Mouse (Mus musculus): ENCODE measurements around the gene Gm4131.
A peak's percentile ranks its signal among the peaks of the same experiment; 100 is the strongest.
"Not testable (repeated sequence)": the region's sequence is repeated elsewhere in the genome, so short reads cannot be mapped to it uniquely, and the experiment has no call there.

The Gm4131 gene

DNA sequence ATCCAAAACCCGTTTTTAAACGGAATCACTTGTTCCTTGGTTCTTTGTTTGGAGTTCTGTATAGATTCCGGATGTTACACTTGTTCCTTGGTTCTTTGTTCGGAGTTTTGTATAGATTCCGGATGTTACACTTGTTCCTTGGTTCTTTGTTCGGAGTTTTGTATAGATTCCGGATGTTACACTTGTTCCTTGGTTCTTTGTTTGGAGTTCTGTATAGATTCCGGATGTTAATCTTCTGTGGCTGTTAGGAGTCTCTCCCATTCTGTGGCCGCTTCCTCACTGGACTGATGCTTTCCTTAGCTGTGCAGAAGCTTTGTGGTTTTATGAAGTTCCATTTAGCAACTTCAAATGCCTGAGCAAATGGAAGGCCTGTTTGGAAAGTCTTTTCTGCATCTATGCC, at the start of gene Gm4131:
Gm4131 (minus strand) TSS at position 101 of the 400 bp plus-strand sequence.
- DNase-seq (ENCODE audit: low spot score in 2 of 2), result not testable (repeated sequence)

DNA sequence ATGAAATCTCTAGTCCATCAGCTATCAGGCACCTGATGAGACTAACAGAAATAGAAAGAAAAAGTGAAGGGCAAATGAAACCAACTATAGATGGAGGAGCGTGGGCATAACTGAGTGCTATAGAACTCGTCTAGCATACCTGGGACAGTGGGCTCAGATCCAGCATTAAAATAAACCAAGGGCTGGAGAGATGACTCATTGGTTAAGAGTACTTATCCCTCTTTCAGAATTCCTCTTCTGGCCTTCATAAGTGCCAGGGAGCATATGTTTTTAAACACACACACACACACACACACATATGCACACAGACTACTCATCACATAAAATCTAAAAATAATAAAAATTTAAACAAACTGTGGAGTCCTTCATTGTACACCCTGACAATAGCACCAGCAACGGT, 43.2 kb upstream of the Gm4131 start:
- no peak for DNase-seq (ENCODE audit: low spot score in 2 of 2)

DNA sequence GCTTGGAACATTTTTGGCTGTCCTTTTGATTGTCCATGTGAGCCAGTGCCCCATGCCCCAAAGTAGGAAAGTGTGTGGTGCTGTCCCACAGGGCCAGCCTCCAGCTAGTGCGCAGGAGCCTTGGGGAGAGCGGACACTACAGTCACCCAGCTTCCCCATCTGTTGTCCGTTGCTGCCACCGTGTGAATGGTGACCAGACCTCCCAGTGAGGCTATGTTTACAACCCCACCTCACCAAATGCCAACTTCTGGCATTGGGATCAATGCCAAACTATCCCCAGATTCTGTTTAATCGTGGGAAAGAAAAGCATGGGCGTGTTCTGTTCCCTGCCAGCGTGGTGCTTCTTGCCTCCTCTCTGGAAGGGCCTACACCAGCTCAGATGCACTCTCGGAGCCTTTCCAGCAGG, 41.1 kb upstream of the Gm4131 start:
- DNase-seq (ENCODE audit: low spot score in 2 of 2), result no peak

DNA sequence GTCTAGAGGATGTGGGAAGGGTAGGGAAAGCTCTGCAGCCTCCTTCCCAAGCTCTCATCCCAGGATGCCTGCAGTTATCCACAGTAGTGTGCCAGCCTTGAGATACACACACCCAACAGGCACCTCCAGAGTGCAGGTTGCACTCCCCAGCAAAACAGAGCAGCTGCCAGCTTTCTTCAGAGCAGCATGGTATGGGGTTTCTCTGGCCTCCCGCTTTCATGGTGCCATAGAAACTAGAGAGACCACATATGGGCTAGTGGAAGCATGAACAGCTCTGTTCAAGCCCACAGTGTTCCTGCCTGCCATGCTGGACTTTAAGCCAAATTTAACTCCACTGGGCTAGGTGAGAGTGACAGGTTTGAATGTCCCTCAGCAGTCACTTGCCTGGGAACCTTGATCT, 36.1 kb upstream of the Gm4131 start:
- DNase-seq (ENCODE audit: low spot score in 2 of 2), result no peak

DNA sequence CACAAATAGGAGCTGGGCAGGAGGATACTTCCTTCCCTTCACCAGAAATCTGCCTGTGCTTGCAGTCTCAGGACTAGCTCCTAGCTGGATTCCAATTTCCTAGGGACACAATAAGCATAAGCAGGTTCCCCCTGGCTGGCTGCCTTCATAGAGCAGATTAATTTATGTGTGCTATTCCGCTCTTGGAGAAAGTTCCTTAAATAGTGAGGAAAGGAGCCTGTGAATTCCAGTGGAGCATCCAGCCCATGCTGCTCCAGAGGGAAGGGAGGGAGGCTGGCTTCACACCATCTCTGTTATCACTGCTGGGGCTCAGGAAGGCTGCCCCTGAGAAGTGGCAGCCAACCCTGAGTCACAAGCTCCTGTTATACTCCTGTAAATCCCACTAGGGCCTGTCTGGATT, 35.5 kb upstream of the Gm4131 start:
- no peak for DNase-seq (ENCODE audit: low spot score in 2 of 2)

DNA sequence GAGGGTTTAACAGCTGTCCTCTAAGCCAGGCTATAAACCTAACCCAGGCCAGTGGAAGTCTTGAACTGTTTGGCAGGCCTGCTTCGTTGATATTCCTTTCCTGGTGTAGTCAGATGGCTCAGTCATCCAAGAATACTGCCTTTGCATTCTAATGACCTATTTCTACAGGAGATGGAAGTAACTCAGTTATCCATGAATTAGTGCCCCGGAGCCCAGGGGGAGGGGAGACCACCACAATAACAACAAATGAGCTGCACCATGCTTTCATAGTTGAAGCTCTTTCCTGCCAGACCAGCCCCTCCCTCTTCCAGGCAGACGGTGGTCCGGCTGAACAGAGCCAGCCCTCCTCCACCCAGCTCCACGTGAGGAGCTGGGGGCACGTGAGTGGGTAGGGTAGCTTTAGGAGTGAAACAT, 33.4 kb upstream of the Gm4131 start:
- no peak for DNase-seq (ENCODE audit: low spot score in 2 of 2)

DNA sequence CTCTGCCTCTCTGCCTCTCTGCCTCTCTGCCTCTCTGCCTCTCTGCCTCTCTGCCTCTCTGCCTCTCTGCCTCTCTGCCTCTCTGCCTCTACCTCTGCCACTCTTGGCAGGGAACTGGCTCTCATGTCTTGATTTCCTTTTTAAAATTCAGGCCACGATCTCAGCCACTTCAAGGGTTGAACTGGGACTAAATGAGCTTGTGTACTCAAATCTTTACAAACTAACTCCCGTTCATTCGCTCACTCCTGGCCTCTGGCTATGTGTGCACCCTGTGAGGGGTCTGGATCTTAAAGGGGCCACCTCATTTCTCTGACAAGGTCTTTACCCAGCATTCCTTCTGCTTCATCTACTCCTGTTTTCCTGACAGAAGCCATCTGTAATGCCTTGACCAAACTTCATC, 18.6 kb upstream of the Gm4131 start:
- DNase-seq (ENCODE audit: low spot score in 2 of 2), result no peak

DNA sequence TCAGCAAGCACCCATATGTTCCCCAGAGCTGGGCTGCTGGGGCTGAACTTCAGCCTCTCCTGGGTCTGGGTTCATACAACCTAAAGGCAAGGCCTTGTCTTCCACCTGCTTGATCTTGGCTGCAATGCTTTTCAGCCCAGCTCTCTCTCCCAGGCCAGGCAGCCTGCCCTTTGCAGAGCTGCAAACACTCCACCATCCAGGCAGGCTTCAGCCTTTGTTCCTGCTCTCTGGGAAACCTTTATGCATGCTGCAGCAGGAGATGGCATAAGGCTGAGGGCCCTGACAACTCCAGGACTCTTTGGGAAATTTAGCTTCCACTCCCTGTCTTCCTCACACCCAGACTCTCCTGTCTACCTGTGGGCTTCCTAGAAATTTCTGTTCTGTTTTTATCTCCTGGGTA, 17.9 kb upstream of the Gm4131 start:
- DNase-seq (ENCODE audit: low spot score in 2 of 2), result no peak

DNA sequence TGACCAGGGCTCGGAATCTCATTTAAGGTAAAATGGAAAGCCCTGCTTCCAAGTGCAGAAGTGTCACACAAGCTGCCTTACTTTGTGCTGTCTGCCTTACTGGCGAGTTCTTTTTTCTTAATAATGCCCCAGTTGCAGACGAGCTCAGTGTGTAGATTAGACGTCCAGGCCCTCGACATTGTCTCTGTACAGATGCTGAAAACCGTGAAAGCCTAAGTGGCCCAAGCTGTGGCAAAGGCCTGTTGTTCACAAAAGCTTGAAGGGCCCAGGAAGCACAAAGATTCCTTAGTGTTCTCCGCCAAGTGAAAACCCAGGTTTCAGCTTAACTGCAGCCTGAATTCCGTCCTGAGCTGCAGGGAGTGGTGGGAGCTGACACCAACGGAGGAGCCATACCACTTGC, 15.0 kb upstream of the Gm4131 start:
- DNase-seq (ENCODE audit: low spot score in 2 of 2), result no peak

DNA sequence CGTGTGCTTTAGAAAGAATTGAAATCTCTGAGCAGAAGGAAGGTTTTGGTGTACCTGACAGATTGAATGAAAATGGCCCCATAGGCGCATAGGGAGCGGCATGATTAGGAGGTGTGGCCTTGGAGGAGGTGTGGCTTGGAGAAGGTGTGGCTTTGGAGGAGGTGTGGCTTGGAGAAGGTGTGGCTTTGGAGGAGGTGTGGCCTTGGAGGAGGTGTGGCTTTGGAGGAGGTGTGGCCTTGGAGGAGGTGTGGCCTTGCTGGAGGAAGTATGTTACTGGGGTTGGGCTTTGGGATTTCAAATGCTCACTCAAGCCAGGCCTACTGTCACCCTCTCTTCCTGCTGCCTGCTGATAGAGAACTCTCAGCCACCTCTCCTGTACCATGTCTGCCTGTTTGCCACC, 14.2 kb upstream of the Gm4131 start:
- no peak for DNase-seq (ENCODE audit: low spot score in 2 of 2)

DNA sequence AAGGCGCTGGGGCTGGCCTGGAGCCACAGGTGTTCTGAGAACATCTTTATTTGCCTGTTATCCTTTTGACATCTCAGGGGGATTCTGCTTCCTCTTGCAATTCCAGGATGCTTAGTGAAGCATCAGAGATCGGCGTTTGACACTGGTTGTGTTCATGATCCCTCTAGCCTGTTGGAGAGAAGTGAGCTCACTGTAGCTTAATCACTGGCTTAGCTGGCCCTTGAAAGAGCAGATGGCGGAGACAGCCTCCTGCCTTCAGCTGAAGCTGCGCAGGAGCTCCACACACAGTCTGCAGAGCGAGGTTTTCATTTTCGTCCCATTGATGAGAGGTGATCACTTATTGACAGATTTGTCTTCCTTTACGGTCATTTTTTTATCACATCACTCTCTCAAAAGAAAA, 9.1 kb upstream of the Gm4131 start:
- no peak for DNase-seq (ENCODE audit: low spot score in 2 of 2)

DNA sequence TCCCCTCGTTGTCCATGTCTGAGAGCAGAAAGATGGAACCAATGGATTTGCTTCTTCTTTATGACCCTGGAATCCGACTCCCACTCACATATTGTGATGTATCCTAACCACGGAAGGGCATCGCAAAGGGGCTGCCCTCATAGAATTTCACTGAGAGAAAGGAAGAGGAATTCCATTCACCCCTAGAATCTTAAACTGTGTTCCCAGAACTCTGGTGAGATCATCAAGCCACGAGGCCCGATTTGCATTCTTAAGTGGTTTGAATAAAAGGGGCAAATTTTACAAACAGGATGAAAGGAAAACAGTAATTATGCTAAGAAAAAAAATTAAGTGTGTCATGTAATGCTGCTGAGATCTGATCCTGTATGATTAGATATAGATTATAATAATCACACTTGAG, 8.2 kb upstream of the Gm4131 start:
- no peak for DNase-seq (ENCODE audit: low spot score in 2 of 2)

DNA sequence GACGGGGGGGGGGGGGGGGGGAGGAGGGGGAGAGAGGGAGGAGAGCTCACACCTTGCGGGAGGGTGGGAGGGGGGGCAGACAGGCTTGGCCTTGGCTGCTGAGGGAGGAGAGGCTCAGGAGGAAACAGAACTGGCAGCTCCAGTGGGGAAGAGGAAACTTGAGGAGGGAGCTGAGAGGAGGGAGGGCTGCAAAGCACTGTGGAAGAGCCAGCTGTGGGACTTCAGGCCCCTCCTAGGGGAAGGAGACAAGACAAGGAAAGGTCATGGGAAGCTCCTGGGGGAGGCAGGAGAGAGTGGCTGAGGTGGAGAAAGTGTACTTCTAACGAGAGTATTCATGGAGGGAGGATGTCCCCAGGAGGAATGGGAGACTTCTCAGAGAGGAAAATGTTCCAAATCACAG, 6.7 kb upstream of the Gm4131 start:
- DNase-seq (ENCODE audit: low spot score in 2 of 2), result no peak

DNA sequence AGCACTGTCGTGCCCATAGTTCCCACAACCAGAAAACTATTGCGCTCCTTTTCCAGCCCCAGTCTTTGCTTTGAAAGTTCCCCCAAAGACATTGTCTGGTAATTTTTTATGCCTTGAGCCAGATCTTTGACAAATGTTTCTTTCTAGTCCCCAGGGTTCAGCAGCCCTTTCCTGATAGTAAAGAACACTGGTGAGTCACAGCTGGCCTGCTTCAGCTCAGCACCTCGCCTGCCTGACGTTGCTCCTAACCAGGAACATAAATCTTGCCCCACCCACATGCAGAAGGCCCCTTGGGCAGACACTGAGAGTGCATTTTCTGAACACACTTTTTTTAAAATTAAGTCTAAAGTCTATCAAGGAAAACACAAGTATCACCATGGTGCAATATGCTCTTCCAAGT, 3.6 kb upstream of the Gm4131 start:
- DNase-seq (ENCODE audit: low spot score in 2 of 2), result peak; percentile 39 to 45

DNA sequence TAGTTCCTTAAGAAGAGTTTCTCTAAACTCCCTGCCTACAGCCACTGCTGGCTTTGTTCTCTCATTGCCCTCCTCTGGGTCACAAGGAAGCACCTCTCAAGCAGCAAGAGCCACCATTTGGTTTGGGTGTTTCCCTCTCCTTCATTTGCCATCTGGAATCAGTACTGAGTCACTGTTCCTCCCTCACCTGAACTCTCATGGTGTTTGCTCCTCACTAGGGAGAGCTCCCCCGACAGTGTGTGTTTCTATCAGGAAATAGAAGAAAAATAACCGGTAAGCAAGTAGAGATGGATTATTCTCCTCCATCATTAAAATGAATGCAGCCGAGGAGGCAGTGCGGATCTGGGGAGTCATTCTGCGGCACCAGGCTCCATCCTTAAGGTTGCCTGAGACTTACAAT, 2.7 kb upstream of the Gm4131 start:
- DNase-seq (ENCODE audit: low spot score in 2 of 2), result no peak

DNA sequence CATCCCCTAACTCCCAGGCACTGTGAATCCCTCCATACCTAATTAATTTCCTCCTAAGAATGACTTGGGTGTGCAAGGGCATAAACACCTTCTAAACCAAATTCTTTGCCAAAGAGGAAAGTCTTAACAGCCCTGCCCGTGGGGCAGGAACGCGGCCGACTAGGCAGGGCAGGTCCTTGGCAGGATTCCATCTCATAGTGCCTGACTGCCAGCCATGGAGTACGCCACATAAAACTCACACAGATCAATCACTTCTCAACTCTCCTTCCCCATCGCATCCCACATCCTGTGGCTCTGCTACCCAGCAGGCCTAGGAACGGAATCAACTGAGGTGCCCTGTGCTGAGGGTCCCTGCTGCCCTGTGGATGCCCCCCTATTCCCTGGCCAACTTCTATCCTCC, 3.0 kb downstream of the Gm4131 start:
- no peak for DNase-seq (ENCODE audit: low spot score in 2 of 2)

DNA sequence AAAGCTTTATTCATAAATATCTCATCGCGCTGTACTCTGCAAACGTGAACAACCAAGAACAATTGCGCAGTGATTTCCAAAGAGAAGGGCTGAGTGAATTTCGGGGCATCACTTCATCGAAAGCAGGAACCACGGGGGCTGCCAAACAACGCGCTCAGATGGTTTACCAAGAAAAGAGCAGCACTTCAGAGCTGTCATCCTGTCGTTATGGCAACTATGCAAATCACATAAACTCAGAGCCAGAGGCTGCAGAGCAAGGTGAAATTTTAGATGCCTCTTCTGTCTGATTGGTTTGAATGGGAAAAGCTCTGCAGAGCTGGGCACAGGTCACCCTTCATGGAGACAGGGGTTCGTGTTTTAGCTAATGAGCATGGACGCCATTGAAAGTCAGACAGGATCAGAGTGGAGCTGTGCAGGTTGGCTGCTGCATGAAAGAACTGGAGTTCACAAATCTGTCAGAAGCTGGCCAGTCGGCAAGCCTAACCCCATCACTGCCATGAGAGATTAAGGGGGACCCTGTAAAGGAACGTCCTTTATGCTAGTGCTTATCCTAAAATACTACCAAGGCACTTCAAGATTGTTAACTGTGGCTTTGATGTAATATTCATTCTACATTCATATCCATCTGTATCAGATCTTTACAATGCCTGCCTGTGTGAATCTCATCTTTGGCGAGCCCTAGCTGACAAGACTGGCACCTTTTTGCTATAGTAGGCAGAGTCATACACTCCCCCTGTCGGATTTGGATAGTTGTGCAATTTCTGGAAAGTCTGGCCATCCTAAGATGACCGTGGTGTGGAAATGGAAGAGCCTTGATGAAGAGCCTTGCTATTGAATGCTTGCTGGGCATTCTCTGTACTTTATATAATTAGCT, 4.6 kb downstream of the Gm4131 start:
- DNase-seq (ENCODE audit: low spot score in 2 of 2), result no peak

DNA sequence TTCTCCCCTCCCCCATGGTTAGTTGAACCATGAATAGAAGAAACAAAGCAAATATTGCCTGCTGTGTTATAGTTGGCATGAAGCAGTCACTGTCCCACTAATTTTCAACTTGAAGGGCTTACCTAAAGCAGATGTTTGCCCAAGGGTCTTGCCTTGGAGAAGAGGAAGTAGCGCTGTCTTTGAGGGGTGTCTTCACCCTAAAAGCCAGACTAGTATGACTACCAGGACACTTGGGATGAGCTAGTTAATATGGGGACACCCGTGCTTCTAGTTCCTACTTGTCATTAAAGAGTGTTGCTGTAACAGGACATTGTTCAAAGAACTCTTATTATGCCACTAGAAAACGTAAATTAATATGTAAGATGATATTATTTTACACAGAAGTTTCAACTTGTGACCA, 9.6 kb downstream of the Gm4131 start:
- no peak for DNase-seq (ENCODE audit: low spot score in 2 of 2)

DNA sequence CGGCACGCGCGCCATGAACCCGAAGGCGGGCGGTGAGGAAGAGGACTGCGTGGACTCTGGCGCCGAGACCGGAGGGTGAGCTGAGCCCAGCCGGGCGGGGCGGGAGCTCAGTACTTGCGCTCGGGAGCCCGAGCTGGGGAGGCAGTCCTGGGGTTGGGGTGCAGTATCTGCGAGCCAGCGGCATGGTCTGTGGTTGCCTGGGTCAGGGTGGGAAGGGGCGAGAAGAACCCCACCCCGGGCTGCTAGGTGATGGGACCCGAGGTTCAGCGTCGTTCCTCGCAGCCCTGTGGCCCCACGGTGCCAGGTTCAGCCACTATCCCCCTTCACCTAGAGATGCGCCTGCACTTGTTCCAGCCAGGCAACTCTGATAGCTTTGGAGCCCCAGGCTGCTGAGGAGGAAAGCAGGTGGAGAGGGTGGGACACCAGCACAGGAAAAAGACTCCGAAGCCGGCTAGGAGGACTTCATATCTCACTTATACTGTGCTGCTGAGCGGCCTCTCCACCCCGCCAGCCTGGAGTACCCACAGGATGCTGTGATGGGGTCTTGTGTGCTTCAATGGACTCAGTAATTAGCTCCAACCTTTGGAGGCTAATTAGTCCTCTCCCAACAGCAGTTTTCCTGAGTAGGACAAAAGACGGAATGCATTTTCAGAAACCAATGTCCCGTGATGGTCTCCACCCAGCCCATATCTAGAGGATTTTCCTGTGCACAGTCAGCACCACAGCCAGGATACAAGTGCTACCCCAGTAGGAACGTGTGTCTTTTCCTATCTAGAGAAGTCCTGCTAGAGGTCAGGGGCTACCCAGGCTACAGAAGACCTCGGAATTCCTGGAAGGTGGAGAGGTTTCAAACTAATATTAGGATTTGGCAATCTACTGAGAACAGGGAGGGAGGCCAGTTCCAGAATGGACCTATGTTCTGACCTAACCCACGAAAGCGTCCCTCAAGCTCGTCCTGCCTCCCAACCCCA, 10.6 kb downstream of the Gm4131 start:
- DNase-seq (ENCODE audit: low spot score in 2 of 2), result peak; percentile 16 to 43

DNA sequence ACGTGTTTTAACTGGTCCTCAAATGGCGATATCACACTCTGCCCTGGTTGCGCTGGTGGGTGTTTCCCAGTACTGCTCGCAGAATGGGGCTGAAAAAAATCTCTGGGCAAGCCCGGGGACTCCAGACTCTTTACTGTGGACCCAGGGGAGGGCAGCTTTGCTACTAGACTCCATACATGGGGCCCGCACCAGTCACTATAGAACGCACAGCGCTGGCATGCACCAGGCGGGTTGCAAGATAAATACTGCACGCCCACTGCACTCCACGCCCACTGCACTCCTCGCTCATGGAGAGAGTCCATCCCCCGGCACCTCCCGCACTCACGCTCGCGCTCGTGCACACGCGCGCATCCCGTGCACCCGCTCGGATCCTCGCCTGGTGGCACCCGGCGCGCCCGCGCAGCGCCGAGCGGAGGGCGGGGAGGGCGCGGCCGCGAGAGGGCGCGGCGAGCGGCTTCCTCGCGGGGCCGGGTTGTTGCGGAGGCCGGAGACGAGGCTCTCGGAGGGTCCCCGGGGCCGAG, 11.4 kb downstream of the Gm4131 start, which contains the start of gene Fam124a:
Fam124a (plus strand) TSS at position 429 of the 521 bp plus-strand sequence.
- DNase-seq (ENCODE audit: low spot score in 2 of 2), result peak; percentile 70 to 73

DNA sequence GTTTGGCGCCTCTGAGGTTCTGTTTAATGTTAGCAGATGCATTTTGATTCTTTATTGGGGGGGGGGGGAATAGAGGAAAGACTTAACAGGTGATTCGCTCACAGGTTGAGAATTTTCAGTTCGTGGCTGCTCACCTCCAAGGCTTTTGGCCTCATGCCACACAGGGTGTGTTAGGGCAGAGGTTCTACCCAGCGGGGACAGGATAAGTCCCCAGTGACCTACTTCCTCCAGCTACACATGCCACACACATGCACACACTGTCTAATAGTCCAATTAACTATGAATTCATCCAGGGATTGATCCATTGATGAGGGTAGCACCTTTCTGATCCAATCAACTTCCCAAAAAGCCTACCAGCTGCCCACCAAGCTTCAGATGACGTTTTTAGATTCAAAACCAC, 12.9 kb downstream of the Gm4131 start:
- no peak for DNase-seq (ENCODE audit: low spot score in 2 of 2)

DNA sequence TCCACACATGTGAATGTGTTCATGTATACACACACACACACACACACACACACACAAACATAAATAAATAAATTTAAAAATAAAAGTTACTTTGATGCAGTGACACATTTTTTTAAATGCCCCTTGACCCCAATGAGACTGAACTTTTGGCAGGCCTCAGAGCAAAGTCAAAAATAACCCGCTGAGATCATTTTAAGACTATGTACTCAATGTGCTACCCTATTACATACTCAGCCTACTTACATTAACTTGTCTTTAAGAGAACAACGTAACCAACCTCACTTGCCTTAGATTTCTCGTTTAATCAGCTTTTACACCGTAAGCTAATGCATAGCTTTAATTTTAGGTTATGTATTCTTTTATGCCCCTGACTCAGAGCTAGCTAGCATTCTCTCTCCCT, 13.9 kb downstream of the Gm4131 start:
- no peak for DNase-seq (ENCODE audit: low spot score in 2 of 2)

Data from heart, adult 9 months (tissue).